Mouse (Mus musculus) adrenal gland, postnatal 4 days (tissue): Measurements from ENCODE around the gene Fgfr2. TPM values are rescaled to one million over a fixed set of nuclear protein-coding genes. Genes with fewer than 3 reads are reported as not detected.

Experiments
- DNase-seq, 2 experiments: peaks; one replicate each; pipeline ENCODE4 v3.0.0; 2021 to 2022; ENCODE audit warnings: low spot score in 2 of 2, mixed read lengths in 2 of 2
- total RNA-seq, 2 experiments: library from RNA; stranded (reverse); gene quantifications; 2 replicates each; pipeline ENCODE4 v1.2.3; 2021

Fgfr2 gene
- total RNA-seq, 2 experiments from 2014 or later, result 205 to 210 TPM

DNA sequence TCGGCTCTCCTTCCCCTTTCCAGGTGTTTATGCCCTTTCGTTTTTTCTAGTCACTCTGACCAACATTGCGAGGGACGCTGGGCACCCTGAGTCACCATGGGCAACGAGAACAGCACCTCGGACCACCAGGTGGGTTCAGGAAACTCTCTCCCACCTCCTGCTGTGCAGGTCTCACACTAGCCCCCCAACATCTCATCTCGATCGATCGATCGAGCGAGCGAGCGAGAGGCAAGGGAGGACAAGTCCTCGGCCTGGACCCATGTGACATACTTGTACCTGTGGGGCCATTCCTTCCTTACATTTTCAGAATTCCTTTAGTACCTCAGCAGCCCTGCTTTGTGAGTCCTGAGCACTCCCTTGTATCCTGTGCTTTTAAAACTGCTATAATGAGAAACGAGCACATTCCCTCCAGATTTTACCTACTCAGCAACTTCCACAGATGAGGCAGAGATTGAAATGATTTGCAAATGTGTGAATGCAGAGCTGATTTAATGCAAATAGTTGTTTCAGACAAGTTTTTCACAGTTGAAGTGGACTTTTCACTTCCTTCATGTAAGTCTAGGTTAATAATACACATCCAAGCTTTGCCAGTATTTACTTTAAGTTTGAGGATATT is 2545.7 kb downstream of the Fgfr2 start, which contains the start of gene Tacc2:
Gene Tacc2, plus strand, starts transcription at position 51 of the 616 bp plus-strand sequence.
- no peak for DNase-seq

DNA sequence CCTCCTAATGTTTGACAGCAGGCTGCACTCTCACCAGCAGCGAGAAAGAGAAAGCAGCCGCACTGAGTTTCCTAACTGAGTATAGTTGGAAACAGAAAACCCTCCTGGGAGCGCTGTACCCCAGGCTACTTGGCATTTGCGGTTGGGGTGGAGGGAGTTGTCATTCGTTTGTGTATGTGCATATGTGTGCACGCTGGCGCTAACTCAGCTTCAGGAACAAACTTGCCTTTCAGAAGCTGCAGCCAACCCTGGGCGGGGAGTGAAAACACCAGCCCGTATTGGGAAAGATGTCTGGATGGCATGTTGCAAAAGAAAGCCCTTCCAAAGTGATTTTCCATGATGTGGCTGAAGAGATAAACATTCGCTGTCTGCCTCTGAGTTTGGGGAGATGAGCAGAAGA is 2546.2 kb downstream of the Fgfr2 start:
- DNase-seq, result peak in 1 of 2 experiments; percentile 18

DNA sequence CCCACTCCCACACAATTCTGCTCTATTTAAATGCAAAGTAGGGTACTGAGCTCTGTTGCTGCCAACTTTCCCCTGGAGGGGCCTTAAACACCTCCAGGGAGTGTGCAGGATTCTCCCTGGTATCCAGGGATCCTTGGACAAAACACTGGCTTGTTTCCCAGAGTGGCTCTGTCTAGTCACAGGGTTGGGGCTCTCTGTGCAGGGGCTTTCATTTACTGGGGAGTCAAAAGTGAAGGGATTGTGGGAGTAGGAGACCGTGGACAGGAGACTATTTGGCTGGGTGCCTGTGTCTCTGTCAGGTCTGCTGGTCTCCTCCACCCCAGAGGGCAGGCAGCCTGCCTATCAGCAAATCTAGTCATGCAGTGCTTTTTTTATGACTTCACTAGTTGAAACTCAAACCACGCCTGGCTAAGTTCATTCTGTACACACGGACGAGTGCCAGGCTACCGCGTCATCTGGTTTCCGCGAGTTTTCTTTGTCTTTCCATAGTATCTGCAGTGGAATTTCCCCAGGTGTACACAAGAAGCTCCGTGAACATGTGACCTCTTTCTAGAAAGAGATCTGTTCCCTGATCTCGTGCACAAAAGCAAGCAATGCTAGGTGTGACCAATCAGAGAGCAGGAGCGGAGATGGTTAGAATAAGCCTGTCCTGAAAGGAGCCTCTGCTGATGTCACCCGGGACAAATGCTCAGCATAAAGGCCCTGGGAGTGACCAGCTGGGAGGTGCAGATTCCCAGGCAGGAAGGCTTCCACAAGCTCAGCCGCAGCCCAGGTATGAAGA is 2548.7 kb downstream of the Fgfr2 start:
- no peak for DNase-seq

DNA sequence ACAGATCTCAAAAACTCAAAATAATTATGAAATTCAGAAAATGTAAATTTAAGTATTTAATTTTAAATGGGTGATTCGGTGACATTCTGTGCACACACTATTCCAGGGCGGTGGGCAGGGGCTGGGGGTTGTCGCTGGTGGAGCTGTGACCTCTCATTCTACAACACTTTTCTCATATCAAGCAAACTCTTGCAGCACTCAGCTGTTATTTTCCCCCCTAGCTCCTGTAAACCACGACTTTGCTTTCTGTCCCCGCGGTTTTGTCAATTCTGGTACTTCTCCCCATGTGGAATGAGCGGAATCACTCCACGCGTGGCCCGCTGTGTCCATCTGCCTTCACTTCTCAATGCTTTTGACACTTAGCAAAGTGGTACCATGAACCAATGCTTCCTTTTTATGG is 2549.4 kb downstream of the Fgfr2 start:
- no peak for DNase-seq

DNA sequence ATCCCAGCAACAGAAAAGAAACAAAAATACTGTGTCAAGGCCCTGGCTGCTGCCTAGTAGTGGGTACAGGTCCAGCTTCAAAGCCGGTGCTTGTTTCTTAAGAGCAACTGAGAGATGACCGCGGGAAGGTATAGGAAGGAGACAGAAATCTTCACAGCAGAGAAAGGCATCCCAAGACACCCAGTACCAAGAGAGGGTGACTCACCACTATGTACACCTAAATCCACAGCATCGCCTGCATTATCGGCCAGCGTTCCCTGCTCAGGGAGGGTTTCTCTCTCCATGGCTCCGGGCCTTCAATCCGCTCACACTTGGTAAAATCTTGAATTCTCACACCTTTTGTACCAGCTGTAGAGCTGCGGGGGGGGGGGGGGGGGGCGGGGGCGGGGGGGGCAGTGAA is 2550.3 kb downstream of the Fgfr2 start, which contains the start of gene Nsmce4a:
Gene Nsmce4a, minus strand, starts transcription at position 298 of the 400 bp plus-strand sequence.
- DNase-seq, result no peak

DNA sequence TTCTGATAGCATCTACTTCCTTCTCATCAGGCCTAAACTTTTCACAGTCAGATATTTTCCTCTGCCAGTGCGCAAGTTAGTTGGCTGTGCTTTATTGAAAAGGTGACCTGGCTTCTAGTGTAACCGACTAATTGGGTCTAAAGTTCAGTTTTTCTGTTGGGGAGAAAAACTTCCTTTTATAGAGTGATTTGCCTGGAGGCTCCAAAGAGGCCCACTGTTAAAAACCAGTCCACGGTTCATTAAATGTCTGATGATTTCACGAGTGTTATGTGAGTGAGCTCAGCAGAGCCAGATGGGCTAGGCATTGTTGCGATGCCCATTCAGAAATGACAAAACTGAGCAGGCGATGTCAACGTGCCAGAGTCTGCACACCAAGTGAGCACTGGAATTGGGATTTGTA is 2552.7 kb downstream of the Fgfr2 start:
- DNase-seq, result no peak

DNA sequence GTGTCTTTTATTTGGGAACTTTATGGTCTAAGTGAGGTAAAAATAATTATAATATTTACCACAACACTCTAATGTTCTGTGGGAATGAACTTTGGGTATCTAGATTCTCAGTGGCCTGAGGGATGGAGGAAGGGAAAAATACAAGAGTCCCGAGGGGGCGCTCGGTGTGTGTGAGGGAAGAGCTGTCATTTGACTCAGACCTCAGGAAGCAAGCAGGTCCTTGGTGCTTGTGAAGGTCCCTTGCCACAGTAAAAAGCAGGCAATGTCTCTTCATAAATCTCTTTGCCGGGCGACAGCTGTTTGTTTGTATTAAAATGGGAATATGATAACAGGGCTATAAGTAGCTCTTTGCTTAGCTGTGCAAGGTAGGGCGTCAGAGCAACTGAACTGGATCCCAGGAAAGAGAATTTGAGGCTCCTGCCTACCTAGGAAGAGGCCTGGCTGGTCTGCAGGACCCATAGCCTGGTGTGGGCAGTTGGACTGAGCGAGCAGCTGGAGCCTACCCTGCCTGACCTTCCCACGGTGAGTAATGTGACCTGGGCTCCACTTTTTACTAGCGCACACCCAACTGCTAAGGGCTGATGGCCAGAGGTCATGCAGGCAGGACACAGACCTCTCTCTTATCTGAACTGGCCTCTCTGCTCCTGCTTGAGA is 2554.2 kb downstream of the Fgfr2 start:
- DNase-seq, result peak in 1 of 2 experiments; percentile 18

DNA sequence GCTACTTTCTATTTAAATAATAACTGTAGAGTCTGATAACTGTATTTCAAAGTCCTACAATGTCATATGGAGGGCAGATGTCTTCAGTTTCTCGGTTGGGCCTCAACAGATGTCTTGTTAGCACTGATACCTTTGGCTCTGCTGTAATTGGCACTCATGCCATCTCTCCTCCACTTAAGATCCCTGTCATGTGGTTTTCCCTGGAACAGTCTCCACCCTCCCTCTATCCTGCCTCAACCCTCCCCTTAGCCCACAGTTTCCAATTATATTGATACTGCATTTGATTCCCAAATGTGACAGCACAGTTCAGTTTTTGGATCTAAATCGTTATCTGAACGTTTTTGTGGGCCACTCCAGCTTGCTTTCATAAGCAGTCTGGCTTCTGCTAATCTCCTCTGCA is 2558.6 kb downstream of the Fgfr2 start:
- DNase-seq, result no peak

DNA sequence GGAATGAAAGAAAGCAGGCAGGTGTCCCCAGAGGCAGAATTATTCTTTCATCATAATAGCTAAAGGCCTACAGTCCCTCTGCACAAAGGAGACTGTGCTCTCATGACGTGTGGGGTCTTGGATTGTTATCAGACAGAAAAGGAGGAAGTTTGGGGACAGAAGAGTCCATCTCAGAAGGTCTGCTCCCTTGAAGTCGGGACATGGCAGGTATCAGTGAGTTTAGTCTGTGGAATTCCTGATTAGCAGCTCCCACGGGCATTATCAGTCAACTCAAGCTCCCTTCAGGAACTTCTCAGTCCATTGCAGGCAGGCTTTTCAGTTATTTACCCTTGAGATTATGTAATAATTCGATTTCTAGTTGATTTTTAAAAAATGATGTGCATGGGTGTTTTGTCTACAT is 2559.3 kb downstream of the Fgfr2 start:
- no peak for DNase-seq

DNA sequence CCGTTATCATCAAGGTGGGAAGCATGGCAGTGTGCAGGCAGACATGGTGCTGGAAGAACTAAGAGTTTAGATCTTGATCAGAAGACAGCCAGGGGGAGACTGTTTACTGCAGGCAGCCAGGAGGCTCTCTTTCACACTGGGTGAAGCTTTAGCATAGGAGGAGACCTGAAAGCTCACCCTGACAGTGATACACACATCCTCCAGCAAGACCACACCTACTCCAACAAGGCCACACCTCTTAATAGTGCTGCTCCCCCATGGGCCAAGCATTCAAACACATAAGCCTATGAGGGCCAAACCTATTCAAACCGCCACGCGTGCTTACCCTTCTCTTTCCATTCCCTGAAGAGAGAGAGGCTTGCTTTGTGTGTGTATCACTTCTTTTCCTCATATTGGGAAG is 2559.9 kb downstream of the Fgfr2 start:
- no peak for DNase-seq

DNA sequence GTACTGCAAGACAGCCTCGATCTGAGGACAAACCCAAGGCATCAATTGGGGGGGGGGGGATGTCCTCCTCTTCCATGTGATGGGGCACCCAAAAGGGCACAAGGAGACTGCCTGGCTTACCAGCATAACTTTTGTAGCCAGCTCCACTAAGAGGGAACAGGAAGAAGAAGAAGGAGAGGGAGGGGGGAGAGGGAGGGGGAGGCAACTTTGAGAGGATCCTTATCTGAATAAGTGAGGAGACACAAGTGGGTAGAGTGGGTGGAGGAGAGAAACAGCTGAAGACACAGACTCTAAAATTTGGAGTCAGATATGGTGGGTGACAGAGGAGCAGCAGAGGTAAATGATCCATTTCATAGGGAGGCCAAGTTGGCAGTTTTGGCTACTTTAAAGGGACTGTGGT is 2562.2 kb downstream of the Fgfr2 start:
- no peak for DNase-seq

DNA sequence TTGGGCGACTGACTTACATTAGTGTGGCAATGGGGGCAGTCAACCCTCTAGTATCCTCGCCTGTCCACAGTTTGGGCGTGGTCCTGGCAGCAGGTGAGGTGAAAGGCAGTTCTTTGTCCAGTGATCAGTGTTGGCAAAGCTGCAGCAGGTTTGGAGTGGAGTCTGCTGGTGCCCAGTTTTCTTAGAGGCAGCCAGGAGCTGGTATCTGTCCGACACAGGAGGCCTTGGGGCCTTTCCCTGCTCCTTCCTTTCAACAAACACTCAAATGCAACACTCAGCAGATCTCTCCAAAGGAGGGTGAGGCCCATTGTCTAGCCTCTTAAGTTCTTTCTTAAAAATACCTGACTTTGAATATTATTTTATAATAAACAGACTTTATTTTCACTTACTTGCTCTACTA is 2564.6 kb downstream of the Fgfr2 start:
- no peak for DNase-seq

DNA sequence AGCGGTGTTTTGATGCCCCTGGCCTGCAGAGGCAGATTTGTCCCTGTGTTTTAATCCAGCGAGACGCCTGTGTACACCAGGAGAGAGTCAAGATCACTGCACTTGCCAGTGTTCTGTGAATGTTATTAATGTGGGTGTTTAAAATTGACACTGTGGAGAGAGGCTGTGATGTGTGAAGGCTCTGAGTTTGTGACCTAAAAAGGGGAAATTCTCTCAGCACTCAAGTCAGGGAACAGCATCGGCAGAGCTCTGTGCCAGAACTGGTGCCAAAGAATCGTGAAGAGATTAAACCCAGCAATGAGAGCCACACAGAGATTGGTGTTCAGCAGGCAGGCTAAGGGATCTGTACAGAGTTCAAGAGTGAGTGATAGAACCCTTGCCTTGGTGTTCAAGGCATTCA is 2567.6 kb downstream of the Fgfr2 start:
- DNase-seq, result no peak

DNA sequence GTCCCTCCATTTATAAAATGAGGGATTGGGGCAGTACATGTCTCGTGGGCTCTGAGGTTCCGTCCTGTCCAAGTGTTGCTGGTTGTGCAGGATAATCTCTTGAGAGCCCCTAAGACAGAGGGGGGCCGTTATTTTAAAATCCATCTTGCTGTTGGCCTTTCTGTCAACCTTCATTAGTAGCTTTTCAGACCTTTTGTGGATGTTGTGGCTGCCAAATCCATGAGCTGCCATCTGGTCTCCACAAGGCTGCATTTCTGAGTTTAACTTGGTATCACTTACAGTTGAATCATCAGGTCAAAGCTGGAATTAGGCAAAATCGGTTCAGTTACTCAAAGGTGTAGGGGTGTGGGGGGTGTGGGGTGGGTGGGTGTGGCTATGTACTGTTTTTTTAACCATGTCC is 2569.8 kb downstream of the Fgfr2 start:
- no peak for DNase-seq

DNA sequence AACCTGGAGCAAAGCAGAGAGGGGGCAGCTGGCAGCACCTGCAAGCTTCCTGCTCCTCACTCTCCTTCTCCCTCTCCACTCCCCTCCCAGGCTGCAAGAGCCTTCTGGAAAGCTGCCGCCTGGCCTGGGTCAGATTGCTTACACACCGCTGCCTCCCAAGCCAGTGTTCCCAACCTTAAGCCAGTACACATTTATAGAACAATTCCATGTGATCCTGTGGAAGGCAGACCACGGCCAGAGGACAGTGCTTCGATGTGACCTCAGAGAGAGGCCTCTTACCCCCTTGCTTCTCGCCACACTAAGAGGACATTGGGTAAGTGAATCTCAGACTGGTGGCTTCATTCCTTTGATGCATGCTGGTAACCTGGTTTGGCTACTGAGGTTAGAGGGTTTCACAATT is 2570.4 kb downstream of the Fgfr2 start:
- no peak for DNase-seq

DNA sequence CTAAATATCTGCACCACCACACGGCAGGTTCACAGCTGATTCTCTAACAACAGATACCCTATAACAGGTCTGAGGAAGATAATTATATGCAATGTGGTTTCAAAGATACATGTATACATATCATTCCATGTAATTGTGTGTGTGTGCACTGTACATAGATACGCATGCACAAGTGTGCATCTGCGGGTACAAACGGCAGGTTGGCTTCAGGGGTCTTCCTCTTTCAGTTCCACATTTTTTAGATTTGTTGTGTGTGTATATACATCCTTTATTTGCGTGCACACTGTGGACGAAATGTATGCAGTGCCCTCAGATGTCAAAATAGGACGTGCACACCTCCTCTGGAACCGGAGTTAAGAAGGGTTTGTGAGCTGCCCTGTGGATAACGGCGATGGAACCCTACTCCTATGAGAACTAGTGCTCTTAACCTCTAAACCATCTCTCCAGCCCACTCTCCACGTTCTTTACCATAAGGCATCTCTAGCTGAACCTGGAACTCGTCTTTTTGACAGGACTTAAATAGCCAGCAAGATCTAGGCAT is 2575.4 kb downstream of the Fgfr2 start:
- DNase-seq, result no peak

DNA sequence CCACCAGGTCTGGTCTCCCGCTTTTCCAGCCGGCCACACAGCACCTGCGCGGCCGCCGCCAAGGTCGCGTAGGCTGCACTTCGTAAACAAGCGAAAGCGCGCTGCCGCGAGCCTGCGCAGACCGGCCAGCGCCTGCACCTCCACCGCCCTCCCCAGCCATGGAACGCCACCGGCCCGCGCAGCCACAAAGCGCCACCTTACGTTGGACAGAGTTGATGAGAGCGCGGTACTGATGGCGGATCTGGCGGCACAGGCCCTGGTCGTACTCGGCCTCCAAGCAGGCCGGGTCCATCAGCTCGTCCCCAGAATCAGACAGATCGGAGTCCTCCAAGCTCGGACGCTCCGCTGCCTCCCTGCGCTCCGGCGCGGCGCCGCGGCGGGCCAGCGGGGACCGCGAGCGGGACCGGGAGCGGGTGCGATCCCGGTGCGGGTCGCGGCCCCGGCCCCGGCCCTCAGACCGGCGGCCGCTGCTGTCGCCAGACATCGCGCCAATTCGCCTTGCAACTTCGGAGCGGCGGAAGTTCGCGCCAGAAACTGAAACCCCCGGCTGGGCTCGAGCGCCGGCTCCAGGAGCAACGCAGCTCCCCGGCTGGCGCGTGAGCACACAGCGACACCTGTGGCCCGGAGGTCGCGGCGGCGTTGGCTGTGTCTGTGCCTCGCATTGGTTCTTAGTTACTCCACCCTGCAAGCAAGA is 2576.2 kb downstream of the Fgfr2 start:
- peak; percentile 84 for DNase-seq

DNA sequence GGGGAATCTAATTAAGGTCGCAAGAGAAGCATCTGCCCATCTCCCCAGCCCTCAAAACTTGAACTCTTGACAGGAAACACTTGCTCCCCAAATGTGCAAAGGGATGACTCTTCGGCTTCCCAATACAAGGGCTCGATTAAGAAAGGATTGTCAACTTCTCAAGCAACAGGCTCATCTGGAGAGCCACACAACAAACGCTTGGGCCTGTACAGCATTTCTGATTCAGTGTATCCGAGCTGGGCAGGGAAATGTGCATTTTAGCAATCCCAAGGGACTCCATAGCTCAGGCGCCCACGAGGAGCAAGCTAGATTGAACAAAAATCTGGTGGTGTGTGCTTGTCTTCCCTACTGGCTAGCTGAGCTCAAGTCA is 2576.7 kb downstream of the Fgfr2 start:
- no peak for DNase-seq

DNA sequence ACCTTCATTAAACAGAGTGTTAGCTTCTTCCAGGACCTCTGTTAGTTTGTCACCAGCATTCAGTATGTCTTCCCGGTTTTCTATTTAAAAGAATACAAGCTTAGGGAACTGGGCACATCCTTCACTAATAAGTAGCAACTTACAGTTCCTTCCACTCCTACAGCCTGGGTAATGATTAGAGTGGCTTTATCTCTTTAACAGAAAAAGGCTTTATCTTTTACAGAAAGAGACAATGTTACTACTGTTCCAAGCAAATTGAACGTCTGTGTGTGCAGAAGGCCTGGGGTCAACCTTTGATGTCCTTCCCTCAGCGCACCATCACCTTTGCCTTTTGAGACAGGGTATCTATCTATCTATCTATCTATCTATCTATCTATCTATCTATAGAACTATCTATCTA is 2577.3 kb downstream of the Fgfr2 start:
- no peak for DNase-seq

DNA sequence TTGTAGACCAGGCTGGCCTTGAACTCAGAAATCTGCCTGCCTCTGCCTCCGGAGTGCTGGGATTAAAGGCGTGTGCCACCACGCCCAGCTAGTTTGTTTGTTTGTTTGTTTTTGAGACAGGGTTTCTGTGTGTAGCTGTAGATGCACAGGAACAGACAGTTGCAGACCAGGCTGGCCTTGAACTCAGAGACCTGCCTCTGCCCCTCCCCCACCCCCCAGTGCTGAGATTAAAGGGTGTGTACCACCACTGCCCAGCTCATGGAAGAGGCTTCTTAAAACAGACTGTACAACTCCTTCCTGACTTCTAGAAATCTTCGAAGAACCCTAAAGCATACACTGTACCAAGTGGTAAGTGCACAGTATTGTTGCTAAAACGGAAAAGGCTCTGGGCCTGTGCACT is 2577.7 kb downstream of the Fgfr2 start:
- DNase-seq, result no peak

DNA sequence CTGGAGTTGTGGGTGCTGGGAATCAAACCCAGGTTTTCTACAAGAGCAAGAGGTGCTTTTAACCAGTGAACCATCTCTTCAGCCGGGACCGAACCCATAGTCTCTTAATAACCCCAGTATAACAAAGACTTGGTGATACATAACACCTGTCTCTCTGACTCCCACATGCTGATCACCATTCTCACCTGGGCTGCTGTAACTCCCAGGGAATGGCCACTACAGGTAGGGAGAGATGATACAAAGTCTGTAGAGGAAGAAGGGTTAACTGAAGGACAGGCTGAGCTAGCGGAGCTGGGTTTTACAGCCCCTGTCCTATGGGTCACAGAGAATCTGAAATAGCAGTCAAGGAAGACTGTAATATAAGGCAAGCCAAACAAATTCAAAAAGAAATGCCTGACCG is 2580.0 kb downstream of the Fgfr2 start:
- no peak for DNase-seq

DNA sequence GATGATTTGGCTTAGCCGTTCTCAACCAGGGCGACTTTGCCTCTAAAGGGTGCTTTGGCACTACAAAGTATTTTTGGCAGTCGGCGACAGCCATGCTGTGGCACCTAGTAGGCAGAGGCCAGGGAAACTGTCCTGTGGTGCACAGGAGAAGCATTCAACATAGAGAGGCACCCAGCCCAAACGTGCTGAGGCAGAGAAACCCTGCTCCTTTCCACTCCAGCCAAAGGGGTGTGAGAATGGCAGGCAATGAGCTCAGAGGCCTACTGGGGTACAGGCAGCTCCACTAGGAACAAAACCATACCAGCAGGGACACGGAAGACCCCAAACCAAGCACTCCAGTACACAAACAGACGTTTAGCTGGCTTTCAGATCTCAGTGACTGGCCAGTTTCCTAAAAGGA is 2583.0 kb downstream of the Fgfr2 start:
- DNase-seq, result no peak
